Mouse (Mus musculus): Measurements from ENCODE around the gene 2010300C02Rik. TPM values are rescaled to one million over a fixed set of nuclear protein-coding genes. Genes with fewer than 3 reads are reported as not detected.
"Not testable (repeated sequence)": the region's sequence is repeated elsewhere in the genome, so short reads cannot be mapped to it uniquely, and the experiment has no call there.

Gene 2010300C02Rik
- total RNA-seq, 2 experiments from 2014 or later = 0.17 to 0.39 TPM

DNA sequence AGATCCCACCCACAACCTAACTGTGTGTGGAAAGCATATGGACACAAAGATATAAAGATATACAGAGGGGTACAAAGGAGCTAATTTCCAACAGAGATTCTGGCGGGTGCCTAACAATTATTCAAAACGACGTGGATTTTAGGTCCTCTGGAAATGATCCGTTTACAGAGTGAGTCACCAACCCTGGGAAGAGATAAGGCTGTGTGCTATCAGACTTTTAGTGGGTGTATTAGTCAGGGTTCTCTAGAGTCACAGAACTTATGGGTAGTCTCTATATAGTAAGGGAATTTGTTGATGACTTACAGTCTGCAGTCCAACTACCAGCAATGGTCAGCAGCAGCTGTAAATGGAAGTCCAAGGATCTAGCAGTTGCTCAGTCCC is 7.5 kb downstream of the 2010300C02Rik start:
- not testable (repeated sequence) for ATAC-seq (replicated peaks; ENCODE audit: poor library complexity)

DNA sequence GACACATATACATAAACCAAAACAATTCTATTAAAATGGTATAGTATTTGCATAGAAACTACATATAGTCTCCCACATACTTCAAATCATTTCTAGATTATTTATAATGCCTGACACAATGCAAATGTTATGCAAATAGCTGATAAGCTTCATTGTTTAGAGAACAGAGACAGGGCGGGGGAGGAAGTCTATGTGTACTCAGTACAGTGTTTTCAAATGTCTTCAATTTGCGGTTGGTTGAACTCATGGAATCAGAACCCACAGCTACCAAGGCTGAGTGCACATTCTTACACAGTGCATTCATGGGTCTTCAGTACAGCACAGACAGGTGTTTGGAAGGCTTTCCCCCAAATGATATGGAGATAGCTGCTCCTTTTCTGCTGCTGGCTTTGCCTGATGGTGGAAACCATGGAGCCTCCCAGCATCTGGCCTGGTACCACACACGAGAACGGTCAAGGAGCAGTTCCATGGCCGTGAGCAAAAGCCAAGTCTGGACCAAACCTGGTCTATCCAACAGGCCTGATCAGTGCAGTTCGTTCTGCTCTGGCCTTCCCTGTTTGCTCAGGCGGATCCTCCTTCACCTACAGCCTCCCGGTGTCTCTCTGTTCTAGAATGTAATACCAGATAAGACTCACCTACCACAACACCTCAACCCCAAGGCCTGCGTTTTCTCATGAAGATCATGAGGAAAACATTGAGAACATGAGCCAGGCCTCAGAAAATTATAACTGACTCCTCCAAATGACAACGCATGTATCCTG is 8.1 kb downstream of the 2010300C02Rik start:
- no peak for ATAC-seq (replicated peaks; ENCODE audit: poor library complexity)

DNA sequence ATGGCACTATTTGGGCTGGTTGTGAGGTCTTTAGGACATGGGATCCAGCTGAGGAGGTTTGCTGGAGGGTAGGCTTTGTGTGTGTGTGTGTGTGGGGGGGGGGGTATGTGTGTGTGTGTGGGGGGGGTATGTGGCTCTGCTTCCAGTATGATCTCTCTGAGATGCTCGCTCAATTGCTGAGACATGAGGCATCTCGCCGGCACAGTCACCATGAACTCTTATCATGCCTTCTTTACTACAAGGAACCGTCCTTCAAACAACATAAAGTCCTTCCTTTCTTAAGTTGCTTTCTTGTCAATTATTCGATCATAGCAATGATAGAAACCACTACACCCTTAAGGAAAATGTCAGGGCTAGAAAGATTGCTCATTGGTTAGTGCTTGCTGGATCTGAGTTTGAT is 8.8 kb downstream of the 2010300C02Rik start:
- ATAC-seq (replicated peaks; ENCODE audit: poor library complexity) = no peak

DNA sequence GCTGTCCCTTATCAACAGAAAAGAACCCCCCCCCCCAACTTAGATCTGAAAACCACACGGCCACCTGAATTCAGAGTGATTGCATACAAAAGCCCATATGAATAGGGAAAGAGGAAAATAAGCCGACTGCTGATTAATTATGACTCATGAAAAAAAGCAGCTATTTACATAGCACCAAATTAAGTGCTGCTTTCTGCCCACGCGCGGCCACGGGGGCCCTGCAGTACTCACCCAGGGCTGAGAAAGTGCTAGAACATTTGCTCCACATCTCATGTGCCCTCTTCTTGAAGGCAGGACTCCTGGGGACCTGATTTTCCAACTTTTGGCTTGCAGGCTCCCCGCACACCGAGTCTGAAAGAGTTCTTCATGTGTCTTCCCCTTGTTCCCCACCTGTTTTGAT is 10.1 kb downstream of the 2010300C02Rik start:
- ATAC-seq (replicated peaks; ENCODE audit: poor library complexity) = no peak

DNA sequence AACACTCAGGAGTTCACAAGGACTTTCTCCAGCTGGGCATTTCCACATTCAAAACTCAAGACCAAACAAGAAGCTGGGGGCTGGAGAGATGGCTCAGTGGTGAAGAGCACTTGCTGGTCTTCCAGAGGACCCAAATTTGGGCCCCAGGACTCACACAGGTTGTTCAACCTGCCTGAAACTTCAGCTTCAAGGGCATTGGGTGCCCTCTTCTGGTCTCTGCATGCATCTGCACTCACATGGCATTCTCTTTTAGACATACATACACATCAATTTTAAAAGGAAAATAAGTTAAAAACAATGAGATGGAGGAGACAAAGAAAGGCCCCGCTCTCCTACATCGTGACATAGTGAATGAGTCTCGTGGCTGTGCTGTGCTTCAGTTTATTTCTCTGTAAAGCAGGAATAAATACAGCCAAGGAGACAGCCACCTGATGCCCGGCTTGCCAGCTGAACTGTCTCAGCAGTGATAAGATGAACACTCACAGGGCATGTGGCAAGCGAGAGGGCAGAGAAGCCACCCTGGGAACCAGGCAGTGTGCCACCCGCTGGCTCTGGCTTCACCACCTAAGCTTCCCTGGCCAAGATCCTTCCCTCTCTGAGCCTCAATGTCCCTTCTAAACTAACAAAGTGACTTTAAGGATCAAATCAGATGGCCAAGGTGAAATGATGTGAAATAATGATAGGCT is 11.5 kb downstream of the 2010300C02Rik start:
- no peak for ATAC-seq (replicated peaks; ENCODE audit: poor library complexity)

DNA sequence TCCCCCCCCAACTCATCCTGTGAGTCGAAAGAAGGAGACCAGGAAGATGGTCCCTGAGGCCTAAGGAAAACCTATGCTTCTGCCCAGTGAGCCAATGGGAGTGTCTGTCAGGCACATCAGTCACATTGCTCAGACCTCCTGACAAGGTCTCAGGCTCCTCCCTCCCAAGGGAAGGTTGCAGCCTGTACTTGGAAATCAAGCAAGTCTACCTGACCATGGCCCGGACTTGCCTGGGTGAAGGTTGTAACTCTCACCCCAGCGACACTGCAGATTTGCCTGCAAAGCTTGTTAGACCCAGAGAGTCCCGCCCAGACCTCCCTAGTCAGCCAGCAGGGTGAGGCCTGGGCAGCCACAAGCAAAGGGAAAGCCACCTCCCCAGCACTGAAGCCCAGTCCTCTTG is 17.6 kb downstream of the 2010300C02Rik start:
- ATAC-seq (replicated peaks; ENCODE audit: poor library complexity) = no peak

DNA sequence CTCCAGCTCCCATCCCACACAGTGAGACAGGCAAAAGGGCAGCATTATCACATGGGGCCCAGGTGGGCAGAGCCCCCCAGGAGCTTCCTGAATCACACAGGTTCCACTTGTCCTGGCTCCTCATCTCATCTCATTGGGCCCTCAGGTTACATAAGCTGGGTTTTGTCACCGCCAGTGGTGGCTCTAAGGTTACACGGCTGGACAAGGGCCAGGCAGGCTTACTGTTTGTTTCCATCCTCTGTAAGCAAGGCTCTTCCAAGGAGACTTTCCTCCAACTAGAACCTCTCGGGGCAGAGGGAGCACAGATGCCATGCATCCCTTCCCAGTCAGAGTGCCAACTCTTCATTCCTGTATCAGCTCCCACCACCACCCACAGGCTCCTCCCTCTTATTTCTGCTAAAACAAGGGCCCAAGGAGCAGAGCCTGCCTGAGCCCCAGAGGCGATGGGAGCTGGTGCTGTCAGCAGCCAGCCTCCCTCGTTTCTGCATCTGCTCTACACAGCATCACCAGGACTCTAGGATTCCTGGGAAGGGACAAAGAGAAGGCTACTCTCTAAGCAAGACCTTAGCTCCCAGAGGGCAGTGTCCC is 20.9 kb downstream of the 2010300C02Rik start:
- ATAC-seq (replicated peaks; ENCODE audit: poor library complexity) = no peak

DNA sequence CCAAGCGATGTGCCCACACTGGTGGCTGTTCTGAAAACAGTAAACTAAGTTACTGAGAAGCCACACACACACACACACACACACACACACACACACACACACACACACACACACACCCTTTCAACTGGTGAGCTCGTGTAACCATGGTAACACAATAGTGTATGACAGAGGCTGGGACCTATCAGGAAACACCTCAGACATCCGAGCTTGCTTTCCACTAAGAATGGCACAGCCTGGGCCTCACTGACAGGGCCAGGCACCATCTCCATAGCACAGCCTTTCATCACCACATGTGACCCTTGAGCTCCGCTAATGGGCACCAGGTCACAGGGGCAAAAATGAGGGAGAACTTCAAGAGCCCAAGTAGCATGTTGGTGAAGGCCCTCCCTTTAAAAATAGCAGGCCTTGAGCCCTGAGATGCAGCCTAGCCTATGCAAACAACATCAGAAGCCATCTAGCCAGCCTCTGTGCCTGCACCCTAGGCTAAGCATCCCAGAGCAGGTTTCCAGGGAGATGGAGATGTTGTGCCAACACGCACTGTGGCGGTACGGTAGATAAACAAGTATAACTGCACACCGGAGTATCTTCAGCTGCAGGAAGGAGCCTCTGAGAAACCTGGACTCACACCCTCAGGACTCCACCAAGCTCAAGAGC is 21.6 kb downstream of the 2010300C02Rik start:
- no peak for ATAC-seq (replicated peaks; ENCODE audit: poor library complexity)

DNA sequence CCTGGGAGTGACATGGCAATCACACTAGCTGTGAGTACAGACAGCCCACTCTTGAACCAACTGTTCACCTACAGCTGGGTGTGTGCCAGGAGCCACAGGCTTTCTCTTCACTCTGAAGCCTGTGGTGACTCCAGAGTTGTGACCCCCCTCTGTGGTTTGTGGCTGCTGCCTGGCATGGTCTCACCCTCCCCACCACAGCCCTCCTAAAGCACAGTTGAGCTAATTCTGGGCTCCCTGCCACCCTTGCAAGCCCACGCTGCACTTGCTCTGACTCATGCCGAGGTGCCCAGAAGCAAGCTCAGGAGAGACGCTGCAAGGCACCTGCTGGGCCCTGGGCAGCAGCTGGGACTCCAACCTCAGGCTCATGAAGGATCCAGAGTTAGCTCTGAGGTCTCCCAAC is 23.0 kb downstream of the 2010300C02Rik start:
- ATAC-seq (replicated peaks; ENCODE audit: poor library complexity) = peak; percentile 92

DNA sequence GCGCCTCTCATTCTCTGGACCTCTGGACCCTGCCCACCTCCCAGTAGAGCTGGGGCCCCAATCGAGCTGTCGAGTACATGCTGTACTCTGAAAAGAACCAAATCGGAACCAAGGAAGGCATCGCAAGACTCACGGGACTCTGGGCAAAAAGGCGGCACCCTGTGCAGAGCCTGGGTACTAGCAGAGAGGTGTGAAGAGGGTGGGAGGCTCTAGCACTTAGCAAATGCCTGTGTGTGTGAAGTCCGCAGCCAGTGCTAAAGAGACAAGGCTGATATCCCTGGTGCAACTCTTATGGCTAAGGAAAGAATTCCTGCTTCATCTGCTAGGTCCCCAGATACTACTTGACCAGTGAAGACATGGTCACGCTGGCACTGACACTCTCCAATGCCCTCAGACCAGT is 24.2 kb downstream of the 2010300C02Rik start:
- no peak for ATAC-seq (replicated peaks; ENCODE audit: poor library complexity)

DNA sequence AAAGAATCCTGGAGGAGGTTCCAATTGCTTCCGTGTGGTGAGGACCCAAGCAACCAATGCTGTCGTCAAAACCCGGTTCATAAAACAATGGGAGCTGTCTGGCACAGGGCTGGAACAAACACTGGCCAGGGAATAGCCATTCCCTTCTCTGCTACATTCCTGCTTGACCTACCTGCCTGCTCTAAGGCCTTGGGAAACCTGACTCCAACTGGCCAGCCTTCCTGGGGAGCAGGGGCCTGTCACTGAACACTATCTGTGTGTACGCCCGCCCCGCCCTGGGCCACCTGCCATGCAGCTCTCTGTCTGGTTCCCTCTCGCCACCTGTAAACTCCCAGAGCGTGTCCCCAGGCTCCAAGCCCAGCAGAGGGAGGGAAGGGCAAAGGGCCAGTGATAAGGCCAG is 25.5 kb downstream of the 2010300C02Rik start:
- ATAC-seq (replicated peaks; ENCODE audit: poor library complexity) = no peak

DNA sequence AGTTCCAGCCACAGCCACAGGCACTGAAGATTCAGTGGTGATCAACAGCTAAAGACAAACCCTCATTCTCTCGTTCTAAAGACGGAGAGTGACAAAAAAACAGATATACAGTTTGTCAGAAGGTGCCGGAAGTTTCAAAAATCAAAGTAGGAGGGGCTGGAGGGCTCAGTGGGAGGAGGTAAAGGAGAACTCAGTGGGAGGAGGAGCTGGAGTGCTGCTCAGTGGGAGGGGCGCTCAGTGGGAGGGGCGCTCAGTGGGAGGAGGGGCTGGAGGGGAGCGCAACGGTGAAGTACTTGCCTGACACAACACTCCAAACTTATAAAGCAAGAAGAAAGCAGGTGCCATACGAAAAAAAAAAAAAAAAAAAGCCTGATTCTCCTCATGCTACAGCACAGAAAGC is 28.7 kb downstream of the 2010300C02Rik start:
- peak; percentile 97 for ATAC-seq (replicated peaks; ENCODE audit: poor library complexity)

DNA sequence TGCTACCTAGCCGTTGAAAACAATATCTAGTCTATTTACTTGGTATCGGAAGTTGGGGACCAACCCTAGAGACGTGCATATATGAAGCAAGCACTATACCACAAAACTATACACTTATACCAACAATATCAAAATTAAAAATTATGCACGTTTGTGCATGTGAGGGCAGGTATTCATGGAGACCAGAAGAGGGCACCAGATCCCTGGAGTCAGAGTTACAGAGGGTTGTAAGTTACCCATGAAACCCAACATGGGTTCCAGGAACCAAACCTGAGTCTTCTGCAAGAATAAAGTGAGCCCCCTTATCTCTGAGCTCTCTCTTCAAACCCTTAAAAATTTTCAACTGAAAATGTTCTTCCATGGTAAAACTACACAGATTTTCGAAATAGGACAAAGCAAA is 29.2 kb downstream of the 2010300C02Rik start:
- peak; percentile 63 for ATAC-seq (replicated peaks; ENCODE audit: poor library complexity)

DNA sequence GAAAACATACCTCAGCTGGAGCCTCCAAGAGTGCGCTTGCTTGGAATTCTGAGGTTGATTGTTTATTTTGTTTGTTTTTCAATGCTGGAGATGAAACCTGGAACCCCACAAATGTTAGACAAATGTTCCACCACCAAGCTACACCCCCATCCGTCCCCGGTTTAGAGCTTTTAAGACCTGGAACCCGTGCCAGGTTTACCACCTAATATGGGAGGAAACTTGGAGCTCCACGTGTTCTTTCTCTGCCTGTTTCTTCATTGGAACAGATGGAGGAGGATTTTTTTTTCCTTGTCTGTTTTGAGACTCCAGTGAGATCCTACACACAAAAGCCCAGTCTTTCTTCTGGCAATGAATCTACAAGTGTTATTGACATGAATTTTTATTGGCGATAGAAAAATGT is 30.2 kb downstream of the 2010300C02Rik start:
- no peak for ATAC-seq (replicated peaks; ENCODE audit: poor library complexity)

DNA sequence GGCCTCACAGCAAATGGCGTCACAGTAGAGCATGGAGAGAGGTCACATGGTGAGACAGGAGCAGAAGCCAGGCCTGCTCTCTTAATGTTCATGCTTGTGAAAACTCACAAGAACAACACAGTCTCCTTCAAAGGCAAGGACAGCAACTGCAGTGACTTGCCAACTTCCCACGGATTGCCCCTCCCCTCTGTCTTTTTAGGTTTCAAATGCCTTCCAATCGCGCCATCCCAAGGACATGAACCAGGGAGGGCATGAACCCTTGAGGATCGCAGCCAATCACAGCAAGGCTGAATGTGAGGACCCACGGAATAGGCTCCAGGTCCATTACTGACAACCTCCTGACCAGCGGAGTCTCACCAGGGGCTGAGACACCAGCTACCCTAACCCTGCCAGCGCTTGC is 31.5 kb downstream of the 2010300C02Rik start:
- no peak for ATAC-seq (replicated peaks; ENCODE audit: poor library complexity)

DNA sequence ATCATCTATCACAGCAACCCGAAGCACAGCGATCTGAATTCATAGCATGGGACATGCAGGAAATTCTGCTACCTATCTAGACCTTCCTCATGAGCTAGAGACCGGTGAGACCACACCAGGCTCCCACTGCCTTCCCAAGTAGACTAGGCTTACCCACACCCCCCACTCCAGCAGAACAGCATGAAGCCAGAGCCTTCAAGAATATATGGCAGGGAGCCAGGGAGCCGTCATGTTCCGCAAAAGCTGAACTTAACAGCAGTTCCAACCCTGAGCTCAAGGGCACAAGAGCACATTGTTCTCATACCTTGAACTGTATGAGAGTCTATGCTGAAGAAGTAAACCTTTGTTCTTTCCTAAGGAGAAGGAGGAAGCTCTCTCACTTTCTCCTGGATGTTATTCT is 32.4 kb downstream of the 2010300C02Rik start:
- no peak for ATAC-seq (replicated peaks; ENCODE audit: poor library complexity)

DNA sequence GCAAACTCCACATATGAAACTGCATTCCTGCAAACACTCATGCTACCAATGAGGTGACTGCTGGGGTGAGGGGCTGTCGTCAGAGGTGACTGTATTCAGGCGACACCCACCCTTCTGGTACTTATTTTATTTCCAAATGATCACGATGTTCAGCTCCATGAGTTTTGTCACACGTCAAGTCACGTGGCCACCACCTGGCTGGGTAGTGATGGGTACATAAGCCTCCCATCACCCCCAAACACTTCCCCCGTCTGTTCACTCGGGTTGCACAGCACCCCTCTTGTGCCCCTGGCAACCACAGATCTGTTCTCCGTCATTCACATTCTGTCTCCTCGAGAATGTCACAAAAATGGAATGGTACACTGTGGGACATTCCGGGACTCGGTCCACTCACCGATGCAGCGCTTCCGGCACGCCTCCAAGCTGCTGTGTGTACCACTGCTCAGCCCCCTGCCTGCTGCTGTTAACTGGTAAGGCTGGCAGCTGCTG is 32.9 kb downstream of the 2010300C02Rik start:
- ATAC-seq (replicated peaks; ENCODE audit: poor library complexity) = no peak

DNA sequence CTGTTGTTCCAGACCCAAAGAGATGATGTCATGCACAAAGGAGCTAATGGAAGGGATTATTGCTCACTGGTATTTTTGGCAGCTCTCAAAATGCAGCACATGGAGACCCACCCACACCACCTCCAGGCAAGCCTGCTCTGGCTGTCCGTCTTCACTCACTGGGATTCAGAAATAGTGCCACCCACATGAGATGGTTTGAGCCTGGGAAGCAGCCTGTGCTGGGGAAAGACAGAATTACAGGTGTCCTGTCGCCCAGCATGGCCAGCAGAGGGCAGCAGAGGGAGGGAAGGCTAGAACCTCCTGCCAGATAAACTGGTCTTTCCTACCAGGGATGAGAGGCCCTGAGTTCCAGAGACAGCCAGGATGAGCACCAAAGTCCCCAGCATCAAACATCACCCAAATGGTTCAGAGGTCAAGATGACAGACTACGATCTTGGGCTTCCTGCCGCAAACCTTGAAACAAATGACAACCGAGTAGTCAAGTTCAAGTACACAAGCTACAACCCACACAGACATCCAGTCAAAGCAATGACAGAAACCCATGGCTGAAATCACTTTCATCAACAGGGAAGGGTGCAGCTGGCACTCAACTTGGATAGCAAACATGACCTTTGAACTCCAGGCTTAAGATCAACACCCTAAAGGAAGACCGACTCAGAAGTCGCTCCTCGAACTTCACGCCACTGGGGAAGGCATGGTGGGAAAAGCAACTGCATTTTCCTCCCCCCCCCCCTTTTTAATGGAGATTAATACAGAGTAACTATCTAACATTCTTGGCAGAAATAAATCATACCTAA is 41.4 kb downstream of the 2010300C02Rik start:
- peak; percentile 84 for ATAC-seq (replicated peaks; ENCODE audit: poor library complexity)

DNA sequence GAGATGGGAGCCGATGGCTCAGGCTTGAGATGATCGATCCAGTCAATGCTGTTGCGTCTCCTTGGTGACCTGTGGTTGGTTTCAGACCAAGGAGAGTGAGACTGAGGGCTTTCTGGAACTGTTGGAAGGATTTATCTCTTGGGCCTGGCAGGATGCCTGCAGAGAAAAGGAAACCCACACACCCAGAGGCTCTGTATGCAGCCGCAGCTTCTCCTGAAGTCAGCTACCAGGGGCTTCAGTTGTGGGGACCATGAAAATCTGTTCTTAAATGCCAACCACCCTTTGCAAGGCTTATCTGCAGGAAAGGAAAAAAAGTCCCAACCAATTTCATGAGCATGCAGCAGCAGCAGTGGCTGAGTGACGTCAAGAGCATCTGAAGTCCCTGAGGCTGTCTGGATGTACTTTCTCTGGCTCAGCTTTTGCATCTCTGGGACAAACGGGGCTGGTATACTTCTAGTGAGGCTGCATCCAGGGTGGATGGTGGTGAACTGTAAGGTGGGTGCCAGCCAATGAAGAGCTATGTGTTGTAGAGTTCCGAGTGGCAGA is 42.8 kb downstream of the 2010300C02Rik start:
- ATAC-seq (replicated peaks; ENCODE audit: poor library complexity) = 0 out of 2 replicates have a peak, but pooled peaks have one; percentile 9

DNA sequence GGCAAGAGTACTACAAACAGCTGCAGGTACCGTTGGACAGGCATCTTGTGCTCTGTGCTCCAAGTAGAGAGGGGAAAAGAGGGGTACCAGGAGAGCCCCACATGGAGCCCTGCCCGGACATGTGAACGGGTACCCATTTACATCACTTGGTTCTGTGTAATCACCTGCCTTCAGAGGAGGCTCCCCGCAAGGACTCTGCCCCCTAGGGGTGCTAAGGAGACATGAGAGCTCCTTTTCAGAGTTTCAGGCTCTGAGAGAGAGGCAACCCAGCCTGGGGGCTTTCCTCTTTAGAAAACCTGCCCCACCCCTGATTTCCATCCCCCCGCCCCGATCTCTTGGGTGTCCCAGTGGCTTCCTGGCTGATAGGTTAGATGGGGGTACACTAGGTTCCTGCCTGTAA is 44.4 kb downstream of the 2010300C02Rik start:
- no peak for ATAC-seq (replicated peaks; ENCODE audit: poor library complexity)

All from megakaryocyte progenitor cell, adult 5-6 weeks (primary cell).